In genomic region chr15:3581861-3582806, GRCm38 (mm10) we compare ENCODE assay signal across 8 mouse cellular contexts. TPM values are rescaled to one million over a fixed set of nuclear protein-coding genes. Genes with fewer than 3 reads are reported as not detected.
DNase-seq lines count a peak whose midpoint lies in the region; ATAC-seq and TF ChIP-seq lines count a peak whose summit lies in the region.

No protein-coding gene starts in this region.

- no peak for TF ChIP-seq CTCF in brain, embryonic 14.5 days (IDR thresholded peaks at IDR 0.05; ENCODE audit: borderline replicate concordance, extremely low read depth, insufficient read depth, insufficient read length)
- no peak for TF ChIP-seq CTCF in heart, postnatal 0 days (IDR thresholded peaks at IDR 0.05; ENCODE audit: low read depth)

- H3K4me2 ChIP-seq in forebrain, embryonic 15.5 days (replicated peaks), result peak overlapping the region; percentile 85
- H3K4me2 ChIP-seq in heart, postnatal 0 days (ENCODE audit: low read depth, low read length), result peak overlapping the region; percentile 66
- peak overlapping the region; percentile 66 for H3K4me2 ChIP-seq in liver, embryonic 13.5 days
- H3K4me2 ChIP-seq in neural tube, embryonic 11.5 days (ENCODE audit: low read depth), result peak overlapping the region; percentile 67

- H3K9me3 ChIP-seq in forebrain, embryonic 15.5 days, result no peaks in the 10 kb centered on the region
- H3K9me3 ChIP-seq in heart, postnatal 0 days (replicated peaks; ENCODE audit: control insufficient read depth, low read length), result no peaks in the 10 kb centered on the region
- H3K9me3 ChIP-seq in liver, embryonic 13.5 days (replicated peaks), result no peaks in the 10 kb centered on the region
- no peaks in the 10 kb centered on the region for H3K9me3 ChIP-seq in neural tube, embryonic 11.5 days (ENCODE audit: control insufficient read depth, low read length)

- H3K9ac ChIP-seq in forebrain, embryonic 15.5 days (replicated peaks), result peak overlapping the region; percentile 22; the same call in 1 of the 2 replicates
- H3K9ac ChIP-seq in heart, postnatal 0 days (replicated peaks; ENCODE audit: low read depth, low read length), result peak overlapping the region; percentile 88
- peak overlapping the region; percentile 57 for H3K9ac ChIP-seq in liver, embryonic 13.5 days
- peak overlapping the region; percentile 54 for H3K9ac ChIP-seq in neural tube, embryonic 11.5 days (ENCODE audit: low read length)

- H3K27me3 ChIP-seq in forebrain, embryonic 15.5 days, result no peaks in the 10 kb centered on the region
- no peaks in the 10 kb centered on the region for H3K27me3 ChIP-seq in heart, postnatal 0 days (ENCODE audit: control insufficient read depth, insufficient read depth, low read length)
- H3K27me3 ChIP-seq in liver, embryonic 13.5 days, result peaks cover 16% of the 10 kb centered on the region
- no peaks in the 10 kb centered on the region for H3K27me3 ChIP-seq in neural tube, embryonic 11.5 days (ENCODE audit: control insufficient read depth, insufficient read depth, low read length)

- H3K4me3 ChIP-seq in forebrain, embryonic 15.5 days, result peak overlapping the region; percentile 76
- peak overlapping the region; percentile 98 for H3K4me3 ChIP-seq in heart, postnatal 0 days (ENCODE audit: low read depth, low read length)
- peak overlapping the region; percentile 59 for H3K4me3 ChIP-seq in liver, embryonic 13.5 days (replicated peaks)
- H3K4me3 ChIP-seq in neural tube, embryonic 11.5 days (ENCODE audit: low read depth, low read length), result peak overlapping the region; percentile 43

- peaks cover 14% of the 10 kb centered on the region for H3K4me1 ChIP-seq in forebrain, embryonic 15.5 days
- H3K4me1 ChIP-seq in heart, postnatal 0 days (ENCODE audit: control insufficient read depth, insufficient read depth), result peaks cover 18% of the 10 kb centered on the region
- no peaks in the 10 kb centered on the region; the same call in none of the 2 replicates for H3K4me1 ChIP-seq in liver, embryonic 13.5 days (replicated peaks)
- H3K4me1 ChIP-seq in neural tube, embryonic 11.5 days (ENCODE audit: control insufficient read depth, insufficient read depth, low read length), result no peaks in the 10 kb centered on the region

- TF ChIP-seq EP300 in heart, postnatal 0 days (IDR thresholded peaks at IDR 0.05; ENCODE audit: low read depth), result no peak

- H3K27ac ChIP-seq in forebrain, embryonic 15.5 days (replicated peaks), result no peak overlapping the region
- H3K27ac ChIP-seq in heart, postnatal 0 days (ENCODE audit: low read depth), result peak overlapping the region; percentile 98
- H3K27ac ChIP-seq in liver, embryonic 13.5 days, result peak overlapping the region; percentile 15
- no peak overlapping the region for H3K27ac ChIP-seq in neural tube, embryonic 11.5 days (ENCODE audit: low read depth, low read length)

- ATAC-seq in forebrain, embryonic 15.5 days (replicated peaks), result peak; percentile 59
- ATAC-seq in heart, postnatal 0 days (ENCODE audit: insufficient read depth, low read depth), result peak; percentile 69
- 0 out of 2 replicates have a peak, but pooled peaks have one; percentile 18 for ATAC-seq in liver, embryonic 13.5 days (ENCODE audit: low read depth)
- peak; percentile 78 for ATAC-seq in neural tube, embryonic 11.5 days (ENCODE audit: insufficient read depth, low FRiP score, low TSS enrichment)

- no peaks in the 10 kb centered on the region for H3K36me3 ChIP-seq in forebrain, embryonic 15.5 days
- no peaks in the 10 kb centered on the region for H3K36me3 ChIP-seq in heart, postnatal 0 days (replicated peaks; ENCODE audit: control insufficient read depth, insufficient read depth, low read length)
- H3K36me3 ChIP-seq in liver, embryonic 13.5 days, result no peaks in the 10 kb centered on the region
- H3K36me3 ChIP-seq in neural tube, embryonic 11.5 days (ENCODE audit: control insufficient read depth, insufficient read depth, low read length), result no peaks in the 10 kb centered on the region

- TF ChIP-seq POLR2A in brain, embryonic 14.5 days (IDR thresholded peaks at IDR 0.05; ENCODE audit: borderline replicate concordance, extremely low read depth, insufficient read depth, insufficient read length, poor library complexity, severe bottlenecking), result no peak

- peak; percentile 68 for DNase-seq in 416B (ENCODE audit: low read depth)
- peak; percentile 70 for DNase-seq in brain, embryonic 14.5 days (ENCODE audit: low read depth)
- DNase-seq in heart, postnatal 0 days (ENCODE audit: low spot score), result peak; percentile 67
- DNase-seq in kidney, postnatal 25 days, result peak; percentile 66 to 85
- no peak for DNase-seq in liver, embryonic 13.5 days
- peak; percentile 71 for DNase-seq in neural tube, embryonic 11.5 days (ENCODE audit: low spot score)
- DNase-seq in urinary bladder, postnatal 14 days (ENCODE audit: low spot score), result peak; percentile 38

- 9% methylated on average over 34 of the region's 34 CpGs for WGBS in forebrain, embryonic 15.5 days
- 2% methylated on average over 34 of the region's 34 CpGs for WGBS in heart, postnatal 0 days
- 5% methylated on average over 34 of the region's 34 CpGs for WGBS in liver, embryonic 13.5 days (ENCODE audit: insufficient replicate concordance)
- WGBS in neural tube, embryonic 11.5 days, result 5% methylated on average over 34 of the region's 34 CpGs

RNA-seq across cellular contexts. Expression of gene Ghr, which starts 1.2 kb away (rescaled TPM):
- polyA plus RNA-seq in brain, embryonic 14.5 days (2012; rRNA removed), result 4.8 and 7.6 TPM in 2 replicates
- 4.9 and 6.3 TPM in 2 replicates for polyA plus RNA-seq in forebrain, embryonic 15.5 days (2015; fragmentation: Nextera tagmentation; extraction: Ambion mirVana)
- total RNA-seq in heart, postnatal 0 days (2014; rRNA removed; ENCODE audit: low replicate concordance), result 45.1 and 57.3 TPM in 2 replicates
- 67.5 and 70.5 TPM in 2 replicates for polyA plus RNA-seq in heart, postnatal 0 days (2015; fragmentation: Nextera tagmentation; extraction: Ambion mirVana)
- polyA plus RNA-seq in liver, embryonic 13.5 days (2015; fragmentation: Nextera tagmentation; extraction: Ambion mirVana), result 13.1 and 17.3 TPM in 2 replicates
- 21.0 and 22.2 TPM in 2 replicates for polyA plus RNA-seq in neural tube, embryonic 11.5 days (2014; fragmentation: Nextera tagmentation; extraction: Ambion mirVana)

Comparison
In these comparisons a context has a peak if more than half of its experiments do, and no peak if none do; other contexts are left out.
1. ATAC-seq: peak in every context shown above with its lines; median percentile 78 in neural tube, embryonic 11.5 days; 69 in heart, postnatal 0 days; 59 in forebrain, embryonic 15.5 days; 18 in liver, embryonic 13.5 days.
2. H3K27ac ChIP-seq: peak in heart, postnatal 0 days (single experiment) and liver, embryonic 13.5 days (single experiment); none in forebrain, embryonic 15.5 days (single experiment) and neural tube, embryonic 11.5 days (single experiment).
3. H3K4me3 ChIP-seq: peak in every context shown above with its lines; median percentile 98 in heart, postnatal 0 days; 76 in forebrain, embryonic 15.5 days; 59 in liver, embryonic 13.5 days; 43 in neural tube, embryonic 11.5 days.
4. H3K9ac ChIP-seq: peak in every context shown above with its lines; median percentile 88 in heart, postnatal 0 days; 57 in liver, embryonic 13.5 days; 54 in neural tube, embryonic 11.5 days; 22 in forebrain, embryonic 15.5 days.
5. Peak in every context shown above with its lines, with median percentiles within 50 percentile points of each other: H3K4me2 ChIP-seq.